Mouse (Mus musculus): ENCODE data around the gene Gabrb2.

DNA sequence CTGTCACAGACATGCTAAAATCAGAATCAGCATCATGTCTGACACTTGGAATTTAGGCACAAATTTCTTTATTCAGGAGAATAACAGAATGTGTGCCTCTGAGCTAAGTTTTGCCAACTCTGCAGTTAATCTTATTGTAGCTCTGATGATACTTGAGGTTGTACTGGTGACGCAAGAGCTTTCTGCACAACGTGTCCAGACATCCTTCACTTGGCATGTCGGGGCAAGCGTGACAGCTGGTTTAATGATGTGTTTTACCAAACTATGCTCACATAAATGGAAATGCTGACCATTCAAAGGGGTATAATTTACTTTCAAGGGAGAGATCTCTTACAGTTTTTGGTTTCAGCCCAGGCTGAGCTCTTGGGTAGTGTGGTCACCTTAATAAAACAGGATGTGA, 33.1 kb upstream of the Gabrb2 start:
- TF ChIP-seq GATA1 (IDR thresholded peaks at IDR 0.05; ENCODE audit: borderline replicate concordance, low read length) = no peak
- TF ChIP-seq FLI1 (IDR thresholded peaks at IDR 0.05; ENCODE audit: low read length) = no peak

All from megakaryocyte, embryonic 14.5 days (primary cell).